In genomic region chr14:121956291-121956690, GRCm38 (mm10) we compare ENCODE assay signal across 22 mouse cellular contexts. TPM values are rescaled to one million over a fixed set of nuclear protein-coding genes. Genes with fewer than 3 reads are reported as not detected.
A peak's percentile ranks its signal among the peaks of the same experiment; 100 is the strongest.
DNase-seq lines count a peak whose midpoint lies in the region; ATAC-seq and TF ChIP-seq lines count a peak whose summit lies in the region.
"Had no signal": no experiment of that assay in that cellular context is flagged by ENCODE, and none has a peak within 500 bp of the region (broad histone marks: within the 10 kb centered on the region; RNA-seq: fewer than 3 reads in every experiment).

No protein-coding gene starts in this region.

- TF ChIP-seq POLR2A in bone marrow macrophage, adult 2 months (IDR thresholded peaks at IDR 0.05; ENCODE audit: borderline replicate concordance, low read depth, low read length) = no peak

- 66% methylated on average over 5 of the region's 5 CpGs for WGBS in liver, embryonic 11.5 days
- 62% methylated on average over 5 of the region's 5 CpGs for WGBS in liver, postnatal 0 days (ENCODE audit: insufficient replicate concordance)

- H3K4me2 ChIP-seq in liver, embryonic 11.5 days = no peak overlapping the region
- no peak overlapping the region for H3K4me2 ChIP-seq in liver, postnatal 0 days (ENCODE audit: low read depth, low read length)
- H3K4me2 ChIP-seq: embryonic facial prominence, embryonic 15.5 days; forebrain, embryonic 15.5 days; heart, embryonic 11.5 days; hindbrain, embryonic 15.5 days had no signal

- H3K4me3 ChIP-seq in liver, embryonic 11.5 days (ENCODE audit: low read depth, low read length) = no peak overlapping the region
- no peak overlapping the region for H3K4me3 ChIP-seq in liver, postnatal 0 days (ENCODE audit: low read depth, low read length)
- H3K4me3 ChIP-seq in bone marrow macrophage, adult 2 months (ENCODE audit: insufficient read depth, low read length) = no peak overlapping the region
- H3K4me3 ChIP-seq: embryonic facial prominence, embryonic 15.5 days; forebrain, embryonic 15.5 days; heart, adult 2 months; hindbrain, embryonic 15.5 days had no signal

- no peak overlapping the region for H3K27ac ChIP-seq in liver, embryonic 11.5 days (ENCODE audit: low read depth, low read length)
- H3K27ac ChIP-seq in liver, postnatal 0 days (ENCODE audit: low read depth) = no peak overlapping the region
- peak overlapping the region; percentile 23 for H3K27ac ChIP-seq in bone marrow macrophage, adult 2 months (ENCODE audit: insufficient read depth, low read depth, low read length)
- H3K27ac ChIP-seq: embryonic facial prominence, embryonic 15.5 days; forebrain, embryonic 15.5 days; heart, adult 2 months; hindbrain, embryonic 15.5 days had no signal

- H3K9me3 ChIP-seq in liver, embryonic 11.5 days (ENCODE audit: control insufficient read depth, low read length) = no peaks in the 10 kb centered on the region
- no peaks in the 10 kb centered on the region for H3K9me3 ChIP-seq in liver, postnatal 0 days (ENCODE audit: low read length)
- H3K9me3 ChIP-seq: embryonic facial prominence, embryonic 15.5 days; forebrain, embryonic 15.5 days; hindbrain, embryonic 15.5 days had no signal

- TF ChIP-seq EP300 in liver, postnatal 0 days (IDR thresholded peaks at IDR 0.05; ENCODE audit: low read depth) = no peak

- DNase-seq in liver, embryonic 11.5 days (ENCODE audit: low spot score) = no peak
- DNase-seq in liver, postnatal 0 days = no peak
- peak; percentile 34 for DNase-seq in CD4-positive helper T cell, adult 2 months (ENCODE audit: low read depth, low spot score)
- peak; percentile 39 for DNase-seq in splenic B cell, adult 2 months (ENCODE audit: low read depth, low spot score)
- DNase-seq in ovary, postnatal 36 days (ENCODE audit: low spot score) = no peak
- DNase-seq: adrenal gland, adult 2 months; adrenal gland, postnatal 25 days; cerebellum, adult 11 months; cerebellum, adult 8-10 months; cerebellum, postnatal 14 days; embryo, embryonic 11 days; gastrocnemius, postnatal 36 days; heart, adult 2 months; heart, postnatal 36 days had no signal

- ATAC-seq in liver, embryonic 11.5 days (replicated peaks; ENCODE audit: low FRiP score) = no peak
- ATAC-seq in liver, postnatal 0 days = no peak
- ATAC-seq in erythroblast, adult 5-6 weeks (replicated peaks; ENCODE audit: low FRiP score, poor library complexity, severe bottlenecking) = no peak
- ATAC-seq: forebrain, embryonic 15.5 days had no signal

- no peaks in the 10 kb centered on the region for H3K36me3 ChIP-seq in liver, embryonic 11.5 days (ENCODE audit: control insufficient read depth, insufficient read depth, low read length)
- 0 out of 2 replicates have a peak, but pooled peaks cover 6% of the 10 kb centered on the region for H3K36me3 ChIP-seq in liver, postnatal 0 days (replicated peaks; ENCODE audit: insufficient read depth, low read length)
- H3K36me3 ChIP-seq in splenic B cell, adult 2 months (ENCODE audit: control insufficient read depth, insufficient read depth, low read length, poor library complexity, severe bottlenecking) = peaks cover 24% of the 10 kb centered on the region
- H3K36me3 ChIP-seq: forebrain, embryonic 15.5 days; hindbrain, embryonic 15.5 days had no signal

- H3K9ac ChIP-seq in liver, embryonic 11.5 days (ENCODE audit: low read depth, low read length) = 0 out of 2 replicates have a peak overlapping the region, but pooled peaks have one; percentile 3
- H3K9ac ChIP-seq in liver, postnatal 0 days (replicated peaks) = no peak overlapping the region
- H3K9ac ChIP-seq: embryonic facial prominence, embryonic 15.5 days; forebrain, embryonic 15.5 days; hindbrain, embryonic 15.5 days had no signal

- peaks cover 17% of the 10 kb centered on the region for H3K4me1 ChIP-seq in liver, embryonic 11.5 days (replicated peaks; ENCODE audit: control insufficient read depth, insufficient read depth, low read length)
- peaks cover 17% of the 10 kb centered on the region for H3K4me1 ChIP-seq in liver, postnatal 0 days (ENCODE audit: insufficient read depth)
- peaks cover 52% of the 10 kb centered on the region for H3K4me1 ChIP-seq in bone marrow macrophage, adult 2 months (ENCODE audit: control insufficient read depth, insufficient read depth, low read length)
- H3K4me1 ChIP-seq: embryonic facial prominence, embryonic 15.5 days; forebrain, embryonic 15.5 days; hindbrain, embryonic 15.5 days had no signal

- no peak for TF ChIP-seq CTCF in liver, postnatal 0 days (IDR thresholded peaks at IDR 0.05; ENCODE audit: low read depth)
- TF ChIP-seq CTCF in bone marrow macrophage, adult 2 months (IDR thresholded peaks at IDR 0.05; ENCODE audit: low read depth, low read length) = no peak

- no peaks in the 10 kb centered on the region for H3K27me3 ChIP-seq in liver, embryonic 11.5 days (replicated peaks; ENCODE audit: control insufficient read depth, insufficient read depth, low read length)
- no peaks in the 10 kb centered on the region for H3K27me3 ChIP-seq in liver, postnatal 0 days (ENCODE audit: insufficient read depth, low read length)
- no peaks in the 10 kb centered on the region for H3K27me3 ChIP-seq in splenic B cell, adult 2 months (ENCODE audit: control insufficient read depth, insufficient read depth, low read length, poor library complexity, severe bottlenecking)
- H3K27me3 ChIP-seq: embryonic facial prominence, embryonic 15.5 days; forebrain, embryonic 15.5 days; hindbrain, embryonic 15.5 days had no signal

RNA-seq across cellular contexts. Expression of gene Gpr183, which starts 8.7 kb away (rescaled TPM):
- polyA plus RNA-seq in liver, embryonic 11.5 days (2014; fragmentation: Nextera tagmentation; extraction: Ambion mirVana) = 3.2 and 3.9 TPM in 2 replicates
- polyA plus RNA-seq in liver, postnatal 0 days (2015; fragmentation: Nextera tagmentation; extraction: Ambion mirVana) = 0.94 and 0.95 TPM in 2 replicates
- 33.0 and 34.1 TPM in 2 replicates for polyA plus RNA-seq in bone marrow macrophage, adult 2 months (2012; ENCODE audit: insufficient read depth, insufficient read length, missing spikeins)
- 0.19 and 1.7 TPM in 2 replicates for total RNA-seq in erythroblast, adult 5-6 weeks (2015; ENCODE audit: low replicate concordance)
- total RNA-seq in erythroblast, adult 5-6 weeks (2017; ENCODE audit: low replicate concordance) = 0.98 and 2.3 TPM in 2 replicates

RNA-seq across cellular contexts. Expression of gene Gpr18, which starts 40.7 kb away (rescaled TPM):
- not detected in 2 replicates for polyA plus RNA-seq in liver, embryonic 11.5 days (2014; fragmentation: Nextera tagmentation; extraction: Ambion mirVana)
- 0.78 and 0.81 TPM in 2 replicates for polyA plus RNA-seq in liver, postnatal 0 days (2015; fragmentation: Nextera tagmentation; extraction: Ambion mirVana)
- 6.5 and 6.8 TPM in 2 replicates for polyA plus RNA-seq in bone marrow macrophage, adult 2 months (2012; ENCODE audit: insufficient read depth, insufficient read length, missing spikeins)
- total RNA-seq in erythroblast, adult 5-6 weeks (2015; ENCODE audit: low replicate concordance) = 0.63 TPM in 1 of 2 replicates, not detected in the other
- total RNA-seq in erythroblast, adult 5-6 weeks (2017; ENCODE audit: low replicate concordance) = 0.42 and 0.51 TPM in 2 replicates
- total RNA-seq: gastrocnemius, adult 8-10 months; gastrocnemius, postnatal 36 days had no signal
- polyA plus RNA-seq: brain, embryonic 14.5 days had no signal

Comparison
In these comparisons a context has a peak if more than half of its experiments do, and no peak if none do; other contexts are left out.
1. DNase-seq: peak in CD4-positive helper T cell, adult 2 months (single experiment) and splenic B cell, adult 2 months (single experiment); none in liver, embryonic 11.5 days (single experiment), liver, postnatal 0 days (single experiment) and ovary, postnatal 36 days (single experiment).